Mouse (Mus musculus) inflammation-experienced regulatory T-cells (primary cell): ENCODE results near the gene Pttg1. TPM values are rescaled to one million over a fixed set of nuclear protein-coding genes. Genes with fewer than 3 reads are reported as not detected.

Experiments
- polyA plus RNA-seq, 2 experiments: library from polyadenylated mRNA; unstranded; fragments of 100-300 nt; shearing (Covaris generic); gene quantifications; one replicate each; pipeline ENCODE4 v1.2.1; 2017

Gene Pttg1
- polyA plus RNA-seq: 100 to 1,000 TPM; 156 to 183 TPM

DNA sequence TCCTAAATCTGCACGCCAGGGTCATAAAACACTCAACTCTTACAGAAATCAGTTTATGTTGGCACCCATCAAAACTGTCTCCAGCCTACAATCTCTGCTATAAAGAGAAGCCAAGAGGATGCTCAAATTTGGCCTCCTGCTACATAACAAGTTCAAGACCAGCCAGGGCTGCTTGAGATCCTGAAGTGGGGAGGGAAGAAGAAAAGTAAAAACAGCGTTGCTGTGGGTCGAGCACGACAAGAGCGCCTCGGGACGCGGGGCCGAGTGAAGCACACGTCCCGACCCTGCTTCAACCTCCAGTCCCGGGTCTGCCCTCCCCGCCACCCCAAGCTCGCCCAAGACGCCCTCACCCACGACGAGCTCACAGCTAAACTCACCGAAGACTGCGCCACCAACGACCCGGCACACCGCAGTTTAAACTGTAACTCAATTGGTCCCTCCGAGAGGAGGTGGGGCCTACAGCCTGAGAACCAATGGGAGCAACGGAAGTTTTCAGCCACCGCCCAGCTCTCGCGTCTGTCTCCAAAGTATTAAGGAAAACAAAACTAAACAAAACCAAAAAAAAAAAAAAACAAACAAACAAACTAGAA lies at the start of gene Pttg1:
TSS of gene Pttg1 (minus strand) at position 428 of the 590 bp plus-strand sequence.

DNA sequence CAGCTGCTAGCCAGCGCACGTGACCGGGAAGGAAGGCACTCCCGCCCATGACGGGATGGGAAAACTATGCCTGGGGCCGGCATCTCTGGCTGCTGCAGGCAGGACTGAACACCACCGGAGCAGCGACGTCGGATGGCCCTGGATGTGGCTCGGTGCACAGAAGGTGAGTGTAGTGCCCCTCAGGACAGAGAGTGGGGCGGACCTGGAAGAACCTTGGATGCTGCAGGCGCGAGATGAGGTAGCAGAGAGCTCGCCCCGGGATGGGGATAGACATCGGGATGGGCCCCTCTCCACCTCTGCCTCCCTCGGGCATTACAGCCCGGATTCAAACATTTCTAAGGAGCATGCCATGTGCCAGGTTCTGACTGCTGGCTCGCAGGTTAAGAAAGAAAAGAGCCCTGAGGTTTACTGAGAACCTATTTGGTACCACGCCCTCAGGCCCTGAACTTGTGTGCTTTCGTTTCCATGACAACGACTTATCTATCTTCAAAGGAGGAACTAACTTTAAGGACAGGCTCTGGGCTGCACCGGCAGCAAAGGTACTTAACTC lies 48.2 kb upstream of the Pttg1 start, which contains the start of gene C1qtnf2:
TSS of gene C1qtnf2 (plus strand) at position 52 of the 550 bp plus-strand sequence.

DNA sequence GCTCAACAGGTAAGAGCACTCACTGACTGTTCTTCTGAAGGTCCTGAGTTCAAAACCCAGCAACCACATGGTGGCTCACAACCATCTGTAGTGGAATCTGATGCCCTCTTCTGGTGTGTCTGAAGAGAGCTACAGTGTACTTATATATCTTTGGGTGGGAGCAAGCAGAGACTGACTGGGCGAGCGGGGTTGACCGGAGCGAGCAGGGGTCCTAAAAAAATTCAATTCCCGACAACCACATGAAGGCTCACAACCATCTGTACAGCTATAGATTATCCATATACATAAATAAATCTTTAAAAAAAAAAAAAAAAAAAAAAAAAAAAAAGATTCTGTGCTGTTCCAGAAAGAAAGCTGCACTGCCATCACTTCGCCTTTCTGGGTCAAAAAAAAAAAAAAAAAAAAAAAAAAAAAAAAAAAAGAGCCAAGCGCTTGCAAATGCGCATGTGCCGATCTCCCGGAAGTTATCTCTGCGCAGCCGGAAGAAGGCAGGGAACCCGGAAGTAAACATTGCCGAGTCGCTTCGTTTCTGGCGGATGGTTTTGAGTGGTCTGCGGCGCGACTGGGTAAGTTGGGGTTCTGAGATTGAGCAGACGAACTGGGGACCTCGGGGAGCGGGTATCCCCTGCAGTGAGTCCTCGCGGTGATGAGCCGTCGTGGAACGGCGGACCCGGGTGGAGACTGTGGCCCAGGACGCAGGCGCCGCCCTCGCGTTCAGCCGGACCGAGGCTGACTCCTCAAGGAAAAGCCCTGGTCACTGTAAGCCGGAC lies 7.4 kb upstream of the Pttg1 start, which contains the start of gene Slu7:
TSS of gene Slu7 (plus strand) at position 491 of the 770 bp plus-strand sequence.

Other genes with a start within 250 kb of the Pttg1 start
- gene Slu7, start 7.5 kb upstream of the Pttg1 start, polyA plus RNA-seq: 10 to 100 TPM; 83.1 to 89.6 TPM
- not detected for gene C1qtnf2, start 48.0 kb upstream of the Pttg1 start, polyA plus RNA-seq
- gene Ccnjl, start 102.5 kb upstream of the Pttg1 start, polyA plus RNA-seq: under 1 TPM; 0.27 to 0.86 TPM
- under 1 TPM in 1 of 2 experiments, not detected in 1; 0.07 TPM for gene 4933415A04Rik, start 160.8 kb upstream of the Pttg1 start, polyA plus RNA-seq
- gene Fabp6, start 175.3 kb upstream of the Pttg1 start, polyA plus RNA-seq: under 1 TPM in 1 of 2 experiments, not detected in 1; 0.84 TPM